Mouse (Mus musculus) liver, adult 2 months (tissue): Measurements from ENCODE around the gene Dlgap4.

Experiments
- CTCF ChIP-seq: fragments of 200-500 bp; IDR thresholded peaks from 2 replicates; pipeline ENCODE4 v1.5.1; 2011; ENCODE audit warnings: low read depth, low read length, control low read depth
- POLR2A ChIP-seq: fragments of 200-500 bp; IDR thresholded peaks from 2 replicates; pipeline ENCODE4 v1.6.1; 2011; ENCODE audit warnings: low read length, control low read depth; ENCODE audit not compliant: insufficient read depth; ENCODE audit errors: extremely low read depth

GRCm38 (mm10) chr2:156627917-156628316 is 14.4 kb downstream of the Dlgap4 start:
- TF ChIP-seq CTCF, result no peak
- no peak for TF ChIP-seq POLR2A
